Comparison of ENCODE assay signal across 8 mouse cellular contexts in the genomic region with DNA sequence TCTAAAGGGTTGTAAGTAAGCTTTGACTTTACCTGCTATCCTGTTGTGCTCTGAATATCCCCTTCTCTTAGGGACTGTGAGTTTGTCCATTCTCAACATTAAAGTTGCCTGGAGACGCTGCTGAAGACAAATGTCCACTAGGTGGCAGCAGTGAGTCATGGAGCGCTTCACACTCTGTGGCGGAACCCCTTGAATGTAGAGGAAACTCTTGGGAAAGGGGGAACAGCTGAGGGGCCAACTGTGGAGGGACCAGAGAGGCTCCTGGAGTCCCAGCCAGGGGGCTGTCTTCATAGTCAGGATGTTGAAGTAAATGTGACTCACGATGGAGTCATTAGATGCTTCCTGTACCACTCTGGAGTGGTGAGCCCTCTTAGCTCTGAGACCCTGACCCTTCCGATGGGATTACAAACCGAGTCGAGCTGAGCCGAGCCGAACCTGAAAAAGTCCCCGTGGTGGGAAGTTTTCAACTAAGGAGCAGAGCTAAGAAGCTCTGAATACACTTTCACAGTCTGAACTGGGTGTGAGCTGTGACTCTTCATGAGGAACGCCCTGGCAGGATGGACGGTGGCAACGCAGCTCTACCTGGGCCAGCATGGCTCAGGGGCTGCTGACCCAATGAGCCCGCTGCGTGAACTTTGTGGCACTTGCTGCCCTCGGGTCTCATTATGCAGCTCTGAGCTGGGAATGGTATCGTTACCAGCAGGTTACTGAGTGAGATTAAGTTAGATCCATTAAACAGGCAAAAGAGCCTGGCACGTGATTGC. TPM values are rescaled to one million over a fixed set of nuclear protein-coding genes. Genes with fewer than 3 reads are reported as not detected.
DNase-seq lines count a peak whose midpoint lies in the region; ATAC-seq and TF ChIP-seq lines count a peak whose summit lies in the region.

No protein-coding gene starts in this region.

- no peak overlapping the region for H3K27ac ChIP-seq in forebrain, embryonic 10.5 days
- H3K27ac ChIP-seq in midbrain, embryonic 16.5 days (ENCODE audit: low read length), result no peak overlapping the region

- DNase-seq in gastrocnemius, adult 18-20 months (ENCODE audit: low spot score), result peak; percentile 66
- no peak for DNase-seq in gastrocnemius, postnatal 25 days
- DNase-seq in brain, embryonic 14.5 days (ENCODE audit: low read depth), result peak; percentile 85
- peak; percentile 73 for DNase-seq in forebrain, embryonic 10.5 days (ENCODE audit: extremely low spot score, low spot score)
- DNase-seq in left cerebral cortex, postnatal 14 days (ENCODE audit: low spot score in 2 of 2), result peak; percentile 73 to 90
- peak; percentile 54 to 78 for DNase-seq in spleen, postnatal 10 days (ENCODE audit: low spot score in 2 of 2)

- TF ChIP-seq CTCF in brain, embryonic 14.5 days (IDR thresholded peaks at IDR 0.05; ENCODE audit: borderline replicate concordance, extremely low read depth, insufficient read depth, insufficient read length), result peak; percentile 98

- H3K36me3 ChIP-seq in forebrain, embryonic 10.5 days (replicated peaks), result no peaks in the 10 kb centered on the region
- H3K36me3 ChIP-seq in midbrain, embryonic 16.5 days (ENCODE audit: control insufficient read depth, insufficient read depth, low read length), result no peaks in the 10 kb centered on the region

- no peak for TF ChIP-seq POLR2A in brain, embryonic 14.5 days (IDR thresholded peaks at IDR 0.05; ENCODE audit: borderline replicate concordance, extremely low read depth, insufficient read depth, insufficient read length, poor library complexity, severe bottlenecking)

- no peak overlapping the region for H3K4me3 ChIP-seq in forebrain, embryonic 10.5 days
- no peak overlapping the region for H3K4me3 ChIP-seq in midbrain, embryonic 16.5 days (ENCODE audit: low read depth, low read length)

- peaks cover 21% of the 10 kb centered on the region for H3K4me1 ChIP-seq in forebrain, embryonic 10.5 days
- H3K4me1 ChIP-seq in midbrain, embryonic 16.5 days (ENCODE audit: control insufficient read depth, insufficient read depth, low read length), result peaks cover 5% of the 10 kb centered on the region; the same call in 1 of the 2 replicates

- H3K27me3 ChIP-seq in forebrain, embryonic 10.5 days (ENCODE audit: poor library complexity, severe bottlenecking), result peaks cover 20% of the 10 kb centered on the region
- H3K27me3 ChIP-seq in midbrain, embryonic 16.5 days (ENCODE audit: control insufficient read depth, insufficient read depth, low read depth, low read length), result no peaks in the 10 kb centered on the region

- intact Hi-C loops in left cerebral cortex, postnatal 14 days (cut with DNase I), result loop anchor here (2.0 to 5.0 kb wide), 2 partner anchors 69 to 189 kb away; no protein-coding TSS in a partner anchor

- no peak overlapping the region for H3K9ac ChIP-seq in midbrain, embryonic 16.5 days (ENCODE audit: low read depth, low read length)

- WGBS in forebrain, embryonic 10.5 days, result 47% methylated on average over 18 of the region's 18 CpGs
- WGBS in midbrain, embryonic 16.5 days, result 34% methylated on average over 18 of the region's 18 CpGs

- ATAC-seq in inflammation-experienced regulatory T-cells, adult 6 months, result peak; percentile 52
- ATAC-seq in midbrain, embryonic 16.5 days, result peak; percentile 64; the same call in 1 of the 2 replicates

- H3K4me2 ChIP-seq in midbrain, embryonic 16.5 days (ENCODE audit: low read length), result no peak overlapping the region

- H3K9me3 ChIP-seq in forebrain, embryonic 10.5 days, result no peaks in the 10 kb centered on the region
- no peaks in the 10 kb centered on the region for H3K9me3 ChIP-seq in midbrain, embryonic 16.5 days (replicated peaks; ENCODE audit: control insufficient read depth, low read length, poor library complexity, severe bottlenecking)

RNA-seq across cellular contexts. Expression of gene Rab37, which starts 7.7 kb away (rescaled TPM):
- under 1 TPM in 1 of 2 experiments, not detected in 1; 0.36 TPM for total RNA-seq in gastrocnemius, adult 18-20 months (2021)
- total RNA-seq in gastrocnemius, postnatal 25 days (2021), result under 1 TPM in 1 of 2 experiments, not detected in 1; 0.19 TPM
- polyA plus RNA-seq in brain, embryonic 14.5 days (2012; rRNA removed), result 0.83 and 0.89 TPM in 2 replicates
- polyA plus RNA-seq in forebrain, embryonic 10.5 days (2016; fragmentation: Nextera tagmentation; extraction: Ambion mirVana), result 0.76 and 0.90 TPM in 2 replicates
- 100 to 1,000 TPM; 106 to 231 (median 206) TPM for polyA plus RNA-seq in inflammation-experienced regulatory T-cells, adult 6 months (2017; shearing (Covaris generic))
- total RNA-seq in left cerebral cortex, postnatal 14 days (2021), result under 1 TPM; 0.47 to 0.48 TPM
- polyA plus RNA-seq in midbrain, embryonic 16.5 days (2015; fragmentation: Nextera tagmentation; extraction: Ambion mirVana), result 1.0 TPM in 2 replicates

RNA-seq across cellular contexts. Expression of gene Cd300e, which starts 21.6 kb away (rescaled TPM):
- total RNA-seq in gastrocnemius, adult 18-20 months (2021), result not detected
- not detected for total RNA-seq in gastrocnemius, postnatal 25 days (2021)
- polyA plus RNA-seq in brain, embryonic 14.5 days (2012; rRNA removed), result not detected in 2 replicates
- not detected in 2 replicates for polyA plus RNA-seq in forebrain, embryonic 10.5 days (2016; fragmentation: Nextera tagmentation; extraction: Ambion mirVana)
- under 1 TPM in 1 of 3 experiments, not detected in 2; 0.34 TPM for polyA plus RNA-seq in inflammation-experienced regulatory T-cells, adult 6 months (2017; shearing (Covaris generic))
- not detected for total RNA-seq in left cerebral cortex, postnatal 14 days (2021)
- polyA plus RNA-seq in midbrain, embryonic 16.5 days (2015; fragmentation: Nextera tagmentation; extraction: Ambion mirVana), result 0.11 TPM in 1 of 2 replicates, not detected in the other

RNA-seq across cellular contexts. Expression of gene Cd300ld3, which starts 35.3 kb away (rescaled TPM):
- total RNA-seq in gastrocnemius, adult 18-20 months (2021), result 1 to 10 TPM; 1.8 to 2.0 TPM
- 1 to 10 TPM; 1.2 to 3.7 TPM for total RNA-seq in gastrocnemius, postnatal 25 days (2021)
- polyA plus RNA-seq in brain, embryonic 14.5 days (2012; rRNA removed), result 0.10 TPM in 1 of 2 replicates, not detected in the other
- not detected in 2 replicates for polyA plus RNA-seq in forebrain, embryonic 10.5 days (2016; fragmentation: Nextera tagmentation; extraction: Ambion mirVana)
- polyA plus RNA-seq in inflammation-experienced regulatory T-cells, adult 6 months (2017; shearing (Covaris generic)), result not detected
- not detected for total RNA-seq in left cerebral cortex, postnatal 14 days (2021)
- not detected in 2 replicates for polyA plus RNA-seq in midbrain, embryonic 16.5 days (2015; fragmentation: Nextera tagmentation; extraction: Ambion mirVana)

RNA-seq across cellular contexts. Expression of gene Cd300ld5, which starts 46.0 kb away (rescaled TPM):
- 1 to 10 TPM in 1 of 2 experiments, not detected in 1; 2.7 TPM for total RNA-seq in gastrocnemius, adult 18-20 months (2021)
- 1 to 10 TPM in 1 of 2 experiments, not detected in 1; 3.5 TPM for total RNA-seq in gastrocnemius, postnatal 25 days (2021)
- polyA plus RNA-seq in brain, embryonic 14.5 days (2012; rRNA removed), result 0.21 and 0.23 TPM in 2 replicates
- polyA plus RNA-seq in forebrain, embryonic 10.5 days (2016; fragmentation: Nextera tagmentation; extraction: Ambion mirVana), result not detected in 2 replicates
- not detected for polyA plus RNA-seq in inflammation-experienced regulatory T-cells, adult 6 months (2017; shearing (Covaris generic))
- not detected for total RNA-seq in left cerebral cortex, postnatal 14 days (2021)
- not detected in 2 replicates for polyA plus RNA-seq in midbrain, embryonic 16.5 days (2015; fragmentation: Nextera tagmentation; extraction: Ambion mirVana)

RNA-seq across cellular contexts. Expression of gene Cd300lf, which starts 50.2 kb away (rescaled TPM):
- not detected for total RNA-seq in gastrocnemius, adult 18-20 months (2021)
- not detected for total RNA-seq in gastrocnemius, postnatal 25 days (2021)
- polyA plus RNA-seq in brain, embryonic 14.5 days (2012; rRNA removed), result 0.10 and 0.15 TPM in 2 replicates
- polyA plus RNA-seq in forebrain, embryonic 10.5 days (2016; fragmentation: Nextera tagmentation; extraction: Ambion mirVana), result 0.09 and 0.10 TPM in 2 replicates
- 1 to 10 TPM; 1.4 to 1.6 (median 1.5) TPM for polyA plus RNA-seq in inflammation-experienced regulatory T-cells, adult 6 months (2017; shearing (Covaris generic))
- total RNA-seq in left cerebral cortex, postnatal 14 days (2021), result under 1 TPM; 0.59 to 0.62 TPM
- polyA plus RNA-seq in midbrain, embryonic 16.5 days (2015; fragmentation: Nextera tagmentation; extraction: Ambion mirVana), result 0.34 TPM in 1 of 2 replicates, not detected in the other

Comparison
In these comparisons a context has a peak if more than half of its experiments do, and no peak if none do; other contexts are left out.
1. RNA of gene Rab37, which starts 7.7 kb away (polyA plus RNA-seq): 106 to 231 TPM in inflammation-experienced regulatory T-cells, adult 6 months; 1.0 TPM in midbrain, embryonic 16.5 days, 0.76 to 0.90 TPM in forebrain, embryonic 10.5 days and 0.83 to 0.89 TPM in brain, embryonic 14.5 days; every median in the first group is over 10 times any median in the second.